Mouse (Mus musculus): ENCODE measurements at regions not wholly inside any gene's neighbourhood (a gene's known extent, or its start where the extent isn't known, plus 50 kb on each side); places are given as distances from the start of the nearest gene placed in this dataset.

- TF ChIP-seq CTCF (IDR thresholded peaks at IDR 0.05; ENCODE audit: extremely low read depth, insufficient read depth, low read length) (no peak), POLR2A (IDR thresholded peaks at IDR 0.05; ENCODE audit: extremely low read depth, insufficient read depth, low read length) (no peak)
These were observed 81.5 kb upstream of the Hmcn1 start for GRCm38 (mm10) chr1:151074508-151075314.

Measured in cortical plate, adult 2 months (tissue).